Mouse (Mus musculus) intestine, embryonic 16.5 days (tissue): ENCODE data around the gene Dst. TPM values are rescaled to one million over a fixed set of nuclear protein-coding genes. Genes with fewer than 3 reads are reported as not detected.

Experiments
- ATAC-seq: fragments of 200-750 bp; cut with Nextera tagmentation; 2 replicates; pipeline ENCODE4 v1.8.0; 2017; ENCODE audit warnings: moderate TSS enrichment, moderate library complexity
- H3K27ac ChIP-seq: fragments of 300-500 bp; sonication (generic); 2 replicates; pipeline ENCODE4 v1.5.1; 2014; ENCODE audit warnings: mild to moderate bottlenecking, low read length
- H3K27me3 ChIP-seq: fragments of 300-500 bp; sonication (generic); replicated peaks from 2 replicates; pipeline ENCODE4 v1.6.1; 2014; ENCODE audit warnings: low read length, control low read depth, mixed read lengths; ENCODE audit not compliant: control insufficient read depth, insufficient read depth
- H3K36me3 ChIP-seq: fragments of 300-500 bp; sonication (generic); 2 replicates; pipeline ENCODE4 v1.6.1; 2014; ENCODE audit warnings: low read length, control low read depth; ENCODE audit not compliant: control insufficient read depth, insufficient read depth
- H3K4me1 ChIP-seq: fragments of 300-500 bp; sonication (generic); 2 replicates; pipeline ENCODE4 v1.6.1; 2014; ENCODE audit warnings: low read length, control low read depth, mixed read lengths; ENCODE audit not compliant: control insufficient read depth, insufficient read depth
- H3K4me2 ChIP-seq: fragments of 300-500 bp; sonication (generic); 2 replicates; pipeline ENCODE4 v1.6.1; 2014; ENCODE audit warnings: low read depth, low read length, control low read depth
- H3K4me3 ChIP-seq: fragments of 300-500 bp; sonication (generic); 2 replicates; pipeline ENCODE4 v1.5.1; 2014; ENCODE audit warnings: mild to moderate bottlenecking, low read length
- H3K9ac ChIP-seq: fragments of 300-500 bp; sonication (generic); 2 replicates; pipeline ENCODE4 v1.6.1; 2014; ENCODE audit warnings: low read depth, low read length
- H3K9me3 ChIP-seq: fragments of 300-500 bp; sonication (generic); 2 replicates; pipeline ENCODE4 v1.6.1; 2016; ENCODE audit warnings: low read length, control low read depth; ENCODE audit not compliant: control insufficient read depth
- WGBS: fragments of 180-500 bp; shearing (Covaris S2); extraction: QIAGEN DNeasy Blood & Tissue Kit; methylation state at CpG from one replicate; pipeline ENCODE4 v1.1.7; 2014; 5-methylcytosine and 5-hydroxymethylcytosine counted together
- polyA plus RNA-seq: library from polyadenylated mRNA; unstranded; fragments of >200 nt; fragmentation: Nextera tagmentation; extraction: Ambion mirVana; gene quantifications from 2 replicates; pipeline ENCODE4 v1.2.1, GENCODE M21; 2015

The Dst gene
- polyA plus RNA-seq, 1 experiment from 2014 or later: 15.1 TPM

DNA sequence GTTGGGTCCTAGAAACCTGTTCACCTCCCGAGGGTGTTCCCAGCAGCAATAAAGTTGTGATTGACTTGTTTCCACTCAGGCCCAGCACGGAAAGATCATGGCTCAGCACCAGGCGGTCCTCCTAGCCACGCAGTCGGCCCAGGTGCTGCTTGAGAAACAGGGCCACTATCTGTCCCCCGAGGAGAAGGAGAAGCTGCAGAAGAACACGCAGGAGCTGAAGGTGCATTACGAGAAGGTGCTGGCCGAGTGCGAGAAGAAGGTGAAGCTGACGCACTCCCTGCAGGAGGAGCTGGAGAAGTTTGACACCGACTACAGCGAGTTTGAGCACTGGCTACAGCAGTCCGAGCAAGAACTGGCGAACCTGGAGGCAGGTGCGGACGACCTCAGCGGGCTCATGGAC is 292.8 kb downstream of the Dst start:
- H3K36me3 ChIP-seq: 0 out of 2 replicates have a peak, but pooled peaks cover 2% of the 10 kb centered on the region
- no peaks in the 10 kb centered on the region for H3K4me1 ChIP-seq
- no peak for ATAC-seq
- H3K27ac ChIP-seq: no peak overlapping the region
- no peak overlapping the region for H3K4me2 ChIP-seq
- no peak overlapping the region for H3K4me3 ChIP-seq
- 90% methylated on average over 18 of the region's 18 CpGs for WGBS
- H3K27me3 ChIP-seq: no peaks in the 10 kb centered on the region
- H3K9ac ChIP-seq: no peak overlapping the region
- H3K9me3 ChIP-seq: no peaks in the 10 kb centered on the region

DNA sequence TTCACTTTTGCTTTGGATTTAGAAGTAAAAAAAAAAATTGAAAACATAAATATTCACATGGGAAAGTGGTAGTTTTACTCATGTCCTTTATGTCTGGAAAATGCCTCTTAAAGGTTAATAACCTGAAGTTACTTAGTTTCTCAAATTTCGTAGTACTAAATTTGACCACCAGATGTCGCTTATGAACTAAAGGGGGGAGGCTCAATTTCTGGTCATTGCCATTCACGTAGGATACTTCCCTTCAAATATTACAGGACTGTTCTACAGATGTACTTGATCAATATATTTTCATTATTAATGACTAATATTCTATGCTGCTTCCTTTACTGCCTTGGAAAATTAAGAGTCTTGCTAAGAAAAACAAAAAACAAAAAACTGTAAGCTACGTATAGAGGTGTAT is 293.5 kb downstream of the Dst start:
- H3K4me2 ChIP-seq: no peak overlapping the region
- H3K36me3 ChIP-seq: 0 out of 2 replicates have a peak, but pooled peaks cover 2% of the 10 kb centered on the region
- H3K4me3 ChIP-seq: no peak overlapping the region
- no peak overlapping the region for H3K9ac ChIP-seq
- H3K4me1 ChIP-seq: no peaks in the 10 kb centered on the region
- H3K27ac ChIP-seq: no peak overlapping the region
- H3K9me3 ChIP-seq: no peaks in the 10 kb centered on the region
- H3K27me3 ChIP-seq: no peaks in the 10 kb centered on the region
- WGBS: 38% methylated on average over 4 of the region's 4 CpGs
- ATAC-seq: no peak

DNA sequence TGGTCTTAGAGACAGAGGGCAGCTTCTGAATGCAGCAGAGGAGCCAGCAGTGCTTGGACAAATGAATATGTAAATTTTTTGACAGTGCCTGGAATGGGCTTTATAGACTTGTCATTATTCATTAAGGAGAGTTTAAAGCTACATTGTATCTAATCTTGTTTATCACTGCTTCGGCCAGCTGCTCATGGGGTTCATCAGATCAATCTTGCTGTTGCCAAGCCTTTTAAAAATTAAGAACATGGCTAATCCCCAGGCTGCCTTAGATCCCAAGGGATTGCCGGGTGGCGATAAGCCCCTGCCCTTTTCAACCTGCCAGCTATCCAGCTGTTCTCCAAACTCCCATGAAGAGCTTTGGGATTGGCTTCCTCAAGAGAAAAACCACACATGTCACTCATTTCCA is 303.7 kb downstream of the Dst start:
- 82% methylated on average over 3 of the region's 3 CpGs for WGBS
- no peaks in the 10 kb centered on the region for H3K36me3 ChIP-seq
- ATAC-seq: no peak
- H3K9me3 ChIP-seq: no peaks in the 10 kb centered on the region
- H3K27ac ChIP-seq: no peak overlapping the region
- H3K4me3 ChIP-seq: no peak overlapping the region
- H3K27me3 ChIP-seq: no peaks in the 10 kb centered on the region
- H3K4me1 ChIP-seq: no peaks in the 10 kb centered on the region
- H3K4me2 ChIP-seq: no peak overlapping the region
- no peak overlapping the region for H3K9ac ChIP-seq

DNA sequence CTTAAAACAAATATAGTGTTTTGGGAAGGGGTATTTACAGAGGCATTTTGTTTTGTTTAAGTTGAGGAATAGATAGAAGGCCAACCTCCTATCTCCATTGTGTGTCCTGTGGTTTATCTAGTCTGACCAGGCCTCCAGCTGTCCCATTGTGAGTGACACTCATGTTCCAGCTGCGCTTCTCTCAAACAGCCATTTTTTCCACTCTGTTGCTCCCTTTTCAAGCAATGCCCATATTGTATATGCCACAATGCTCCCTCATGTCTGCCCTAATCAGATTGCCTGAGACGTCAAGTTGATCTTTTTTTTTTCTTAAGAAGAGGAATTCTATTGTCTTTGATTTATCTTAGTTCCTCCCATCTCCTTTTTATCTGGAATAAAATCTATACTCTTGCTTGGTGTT is 308.4 kb downstream of the Dst start:
- H3K4me3 ChIP-seq: no peak overlapping the region
- no peak overlapping the region for H3K4me2 ChIP-seq
- no peak overlapping the region for H3K9ac ChIP-seq
- 65% methylated on average over 2 of the region's 2 CpGs for WGBS
- no peaks in the 10 kb centered on the region for H3K4me1 ChIP-seq
- ATAC-seq: no peak
- H3K36me3 ChIP-seq: no peaks in the 10 kb centered on the region
- no peak overlapping the region for H3K27ac ChIP-seq
- H3K27me3 ChIP-seq: no peaks in the 10 kb centered on the region
- H3K9me3 ChIP-seq: no peaks in the 10 kb centered on the region

DNA sequence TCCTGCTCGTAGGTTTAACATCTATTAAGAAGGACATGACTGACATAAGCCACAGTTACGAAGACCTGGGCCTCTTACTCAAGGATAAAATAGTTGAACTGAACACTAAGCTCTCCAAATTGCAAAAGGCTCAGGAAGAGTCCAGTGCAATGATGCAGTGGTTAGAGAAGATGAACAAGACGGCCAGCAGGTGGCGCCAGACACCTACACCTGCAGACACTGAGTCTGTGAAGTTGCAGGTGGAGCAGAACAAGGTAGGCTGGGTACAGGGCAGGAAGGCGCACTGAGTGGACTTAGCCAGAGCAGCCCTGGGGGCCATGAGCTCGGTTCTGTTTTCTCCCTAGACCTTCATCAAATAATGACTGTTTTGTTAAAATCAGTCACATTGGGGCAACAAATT is 310.3 kb downstream of the Dst start:
- Histone ChIP-seq H3K4me2 (no peak overlapping the region), H3K9ac (no peak overlapping the region), H3K9me3 (no peaks in the 10 kb centered on the region), H3K4me1 (no peaks in the 10 kb centered on the region), H3K36me3 (no peaks in the 10 kb centered on the region), H3K27ac (no peak overlapping the region), H3K27me3 (no peaks in the 10 kb centered on the region), H3K4me3 (no peak overlapping the region)
- ATAC-seq: peak; percentile 74
- WGBS: 30% methylated on average over 6 of the region's 6 CpGs

DNA sequence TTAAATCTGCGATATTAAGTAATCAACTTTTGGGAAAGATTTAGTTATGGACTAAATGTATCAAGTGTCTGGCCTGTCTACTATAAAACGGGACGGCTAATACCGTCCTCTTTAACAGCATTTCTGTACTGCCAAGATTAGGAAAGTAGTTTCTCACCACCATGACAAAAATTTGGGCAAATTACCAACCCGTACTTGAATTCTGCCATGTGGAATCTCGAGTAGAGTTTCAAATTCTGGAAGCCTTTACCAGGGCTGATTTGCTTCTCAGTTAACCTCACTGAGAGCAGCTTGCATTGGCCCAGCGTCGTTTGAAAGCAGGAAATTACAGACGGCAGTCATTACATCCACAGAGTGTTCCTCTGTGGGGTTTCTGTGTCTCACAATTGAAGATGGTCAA is 310.8 kb downstream of the Dst start:
- H3K9ac ChIP-seq: no peak overlapping the region
- WGBS: 85% methylated on average over 9 of the region's 9 CpGs
- ATAC-seq: no peak
- H3K36me3 ChIP-seq: no peaks in the 10 kb centered on the region
- H3K4me2 ChIP-seq: no peak overlapping the region
- H3K27me3 ChIP-seq: no peaks in the 10 kb centered on the region
- H3K4me1 ChIP-seq: no peaks in the 10 kb centered on the region
- no peak overlapping the region for H3K4me3 ChIP-seq
- no peaks in the 10 kb centered on the region for H3K9me3 ChIP-seq
- no peak overlapping the region for H3K27ac ChIP-seq

DNA sequence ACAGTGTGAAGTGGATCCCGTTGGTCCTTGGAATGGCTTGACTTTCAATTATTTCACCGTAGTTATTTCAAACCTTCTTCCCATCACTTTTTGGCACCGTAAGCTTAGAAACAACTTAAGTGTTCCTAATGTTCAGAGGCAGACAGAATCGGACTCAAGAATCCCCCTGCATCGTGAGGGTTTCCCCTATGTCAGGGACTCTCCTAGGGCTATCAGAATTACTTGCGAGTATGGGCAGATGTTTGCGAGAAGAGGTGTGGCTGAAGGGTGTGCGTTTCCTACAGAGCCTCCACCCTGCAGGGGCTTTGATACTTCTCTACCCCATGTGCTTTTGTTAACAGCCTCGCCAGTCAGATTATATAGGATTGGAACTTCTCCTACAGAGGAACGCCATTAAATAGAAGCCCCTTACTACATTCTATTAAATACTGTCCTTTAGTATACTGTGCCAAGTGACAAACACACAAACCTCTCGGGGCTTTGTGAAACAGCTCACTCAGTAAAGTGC is 312.1 kb downstream of the Dst start:
- Histone ChIP-seq H3K4me1 (no peaks in the 10 kb centered on the region), H3K9me3 (no peaks in the 10 kb centered on the region), H3K36me3 (no peaks in the 10 kb centered on the region), H3K4me2 (no peak overlapping the region), H3K4me3 (no peak overlapping the region), H3K27me3 (no peaks in the 10 kb centered on the region), H3K9ac (no peak overlapping the region), H3K27ac (no peak overlapping the region)
- no peak for ATAC-seq
- 78% methylated on average over 11 of the region's 11 CpGs for WGBS

DNA sequence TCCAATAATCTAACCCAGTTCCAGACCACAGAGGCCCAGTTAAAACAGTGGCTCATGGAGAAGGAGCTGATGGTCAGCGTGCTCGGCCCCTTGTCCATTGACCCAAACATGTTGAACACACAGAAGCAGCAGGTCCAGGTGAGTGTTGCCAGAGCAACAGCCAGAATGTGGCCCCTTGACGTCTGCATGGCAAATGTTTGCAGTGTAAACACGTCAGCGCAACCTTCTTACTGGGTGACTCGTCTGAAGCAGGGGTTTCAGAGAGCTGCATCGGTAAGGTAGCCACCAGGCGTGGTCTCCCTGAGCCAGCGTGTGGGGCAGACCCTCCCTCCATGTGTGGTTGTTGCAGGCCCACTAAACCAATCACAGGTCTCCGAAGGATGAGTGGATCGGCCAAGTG is 315.8 kb downstream of the Dst start:
- no peak overlapping the region for H3K9ac ChIP-seq
- H3K4me3 ChIP-seq: no peak overlapping the region
- no peaks in the 10 kb centered on the region for H3K4me1 ChIP-seq
- H3K36me3 ChIP-seq: no peaks in the 10 kb centered on the region
- no peak overlapping the region for H3K4me2 ChIP-seq
- no peaks in the 10 kb centered on the region for H3K27me3 ChIP-seq
- ATAC-seq: no peak
- WGBS: 62% methylated on average over 11 of the region's 11 CpGs
- no peaks in the 10 kb centered on the region for H3K9me3 ChIP-seq
- H3K27ac ChIP-seq: no peak overlapping the region

DNA sequence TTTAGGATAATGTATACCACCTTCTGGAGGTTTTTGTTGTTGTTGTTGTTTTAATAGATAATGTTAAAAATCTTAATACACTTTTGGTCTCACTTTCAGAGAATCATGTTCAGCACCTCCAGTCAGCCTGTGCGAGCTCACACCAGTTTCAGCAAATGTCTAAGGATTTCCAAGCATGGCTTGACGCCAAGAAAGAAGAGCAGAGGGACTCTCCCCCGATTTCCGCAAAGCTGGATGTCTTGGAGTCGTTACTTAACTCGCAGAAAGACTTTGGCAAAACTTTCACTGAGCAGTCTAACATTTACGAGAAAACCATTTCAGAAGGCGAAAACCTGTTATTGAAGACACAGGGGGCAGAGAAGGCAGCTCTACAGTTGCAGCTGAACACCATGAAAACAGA is 319.7 kb downstream of the Dst start:
- Histone ChIP-seq H3K27me3 (no peaks in the 10 kb centered on the region), H3K9me3 (no peaks in the 10 kb centered on the region), H3K27ac (no peak overlapping the region), H3K36me3 (no peaks in the 10 kb centered on the region), H3K9ac (no peak overlapping the region), H3K4me2 (no peak overlapping the region), H3K4me3 (no peak overlapping the region), H3K4me1 (no peaks in the 10 kb centered on the region)
- WGBS: 60% methylated on average over 8 of the region's 8 CpGs
- ATAC-seq: no peak

DNA sequence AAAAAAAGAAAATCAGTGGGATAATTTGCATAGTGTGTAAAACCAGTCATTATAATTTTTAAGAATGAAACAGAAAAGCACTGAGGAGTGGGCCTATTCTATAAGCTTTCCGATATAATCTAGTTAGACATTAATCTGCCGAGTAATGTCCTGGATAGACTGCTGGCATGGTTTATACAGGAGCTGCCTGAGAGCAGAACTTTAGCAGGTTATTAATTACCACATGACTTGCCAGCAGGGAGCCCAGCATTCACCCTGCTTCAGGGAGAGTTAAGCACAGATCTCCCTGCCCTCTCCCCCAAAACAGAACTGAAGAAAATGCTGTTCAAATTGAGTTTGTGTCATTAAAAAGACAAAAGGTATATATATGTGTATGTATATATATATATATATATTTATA is 323.0 kb downstream of the Dst start:
- H3K4me3 ChIP-seq: no peak overlapping the region
- H3K9ac ChIP-seq: no peak overlapping the region
- H3K9me3 ChIP-seq: no peaks in the 10 kb centered on the region
- no peak overlapping the region for H3K4me2 ChIP-seq
- ATAC-seq: no peak
- no peaks in the 10 kb centered on the region for H3K27me3 ChIP-seq
- WGBS: 64% methylated on average over 2 of the region's 2 CpGs
- H3K4me1 ChIP-seq: no peaks in the 10 kb centered on the region
- no peaks in the 10 kb centered on the region for H3K36me3 ChIP-seq
- H3K27ac ChIP-seq: no peak overlapping the region
